Mouse (Mus musculus): ENCODE results near the gene Tigd4.

Tigd4 gene

GRCm38 (mm10) chr3:84615050-84615855 lies 21.9 kb downstream of the Tigd4 start:
- peak; percentile 13 to 51 for DNase-seq

GRCm38 (mm10) chr3:84615856-84616225 lies 22.5 kb downstream of the Tigd4 start:
- DNase-seq, result no peak

GRCm38 (mm10) chr3:84618627-84619026 lies 25.3 kb downstream of the Tigd4 start:
- no peak for DNase-seq

GRCm38 (mm10) chr3:84619056-84619455 lies 25.7 kb downstream of the Tigd4 start:
- no peak for DNase-seq

- no peak for DNase-seq
These were observed 26.4 kb downstream of the Tigd4 start for GRCm38 (mm10) chr3:84619725-84620124.

GRCm38 (mm10) chr3:84622026-84622425 lies 28.7 kb downstream of the Tigd4 start:
- no peak for DNase-seq

GRCm38 (mm10) chr3:84631586-84631985 lies 38.2 kb downstream of the Tigd4 start:
- no peak for DNase-seq

- no peak for DNase-seq
These were observed 43.7 kb downstream of the Tigd4 start for GRCm38 (mm10) chr3:84637095-84637494.

GRCm38 (mm10) chr3:84637890-84638578 lies 44.7 kb downstream of the Tigd4 start:
- no peak for DNase-seq

- DNase-seq, result no peak
These were observed 45.5 kb downstream of the Tigd4 start for GRCm38 (mm10) chr3:84638858-84639257.

- no peak for DNase-seq
These were observed 46.6 kb downstream of the Tigd4 start for GRCm38 (mm10) chr3:84639767-84640500.

GRCm38 (mm10) chr3:84640536-84640935 lies 47.2 kb downstream of the Tigd4 start:
- no peak for DNase-seq

- DNase-seq, result no peak
These were observed 48.0 kb downstream of the Tigd4 start for GRCm38 (mm10) chr3:84641391-84641790.

- no peak for DNase-seq
These were observed 49.6 kb downstream of the Tigd4 start for GRCm38 (mm10) chr3:84642942-84643341.

- no peak for DNase-seq
These were observed 52.0 kb downstream of the Tigd4 start for GRCm38 (mm10) chr3:84645156-84646006.

- no peak for DNase-seq
These were observed 52.6 kb downstream of the Tigd4 start for GRCm38 (mm10) chr3:84646007-84646290.

GRCm38 (mm10) chr3:84646331-84646845 lies 53.0 kb downstream of the Tigd4 start:
- no peak for DNase-seq
